Mouse (Mus musculus) natural killer cell, adult 2 months (primary cell): ENCODE data around the gene Gm5724.

Source experiments
- DNase-seq, 2 experiments: peaks; one replicate each; pipeline ENCODE4 v3.0.0; 2022; ENCODE audit warnings: low spot score in 2 of 2

Gm5724 gene

GRCm38 (mm10) chr6:141773710-141774109, at the start of gene Gm5724:
Gene Gm5724 (minus strand): TSS chr6:141773810.
- DNase-seq = no peak

- DNase-seq = no peak
These were observed 24.2 kb upstream of the Gm5724 start for GRCm38 (mm10) chr6:141797837-141798236.

GRCm38 (mm10) chr6:141774476-141774875, 866 bp upstream of the Gm5724 start:
- no peak for DNase-seq

- no peak for DNase-seq
These were observed 82.4 kb downstream of the Gm5724 start for GRCm38 (mm10) chr6:141691246-141691645.

GRCm38 (mm10) chr6:141687008-141687407, 86.6 kb downstream of the Gm5724 start:
- no peak for DNase-seq
